Mouse (Mus musculus): ENCODE measurements around the gene Phlpp1. TPM values are rescaled to one million over a fixed set of nuclear protein-coding genes. Genes with fewer than 3 reads are reported as not detected.

Phlpp1 gene
- polyA plus RNA-seq, 1 experiment from 2014 or later = 6.5 TPM

DNA sequence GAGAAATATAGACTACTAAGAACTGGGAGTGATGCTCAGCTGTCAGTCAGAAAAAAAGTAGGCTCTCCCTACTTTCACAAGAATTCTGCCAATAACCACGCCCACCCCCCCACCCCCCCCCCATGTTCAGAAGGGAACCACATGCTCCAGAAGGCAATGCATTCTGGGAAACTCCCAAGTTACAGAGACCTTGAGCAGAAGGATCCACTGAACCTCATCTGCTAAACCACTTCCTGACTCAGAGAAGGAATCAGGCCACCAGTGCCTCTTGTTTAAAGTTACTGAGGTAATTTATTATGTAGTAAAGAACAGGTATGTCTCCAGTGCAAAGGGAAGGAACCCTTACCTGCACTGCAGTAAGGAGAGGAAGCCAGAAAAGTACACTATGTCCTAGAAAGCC, 26.5 kb upstream of the Phlpp1 start:
- Histone ChIP-seq H3K4me1 (ENCODE audit: control insufficient read depth, insufficient read depth, low read length) (no peaks in the 10 kb centered on the region), H3K9ac (ENCODE audit: low read length) (no peak overlapping the region), H3K4me2 (ENCODE audit: low read depth) (no peak overlapping the region), H3K9me3 (ENCODE audit: control insufficient read depth, low read length) (no peaks in the 10 kb centered on the region), H3K27ac (ENCODE audit: low read depth, low read length) (no peak overlapping the region), H3K36me3 (ENCODE audit: control insufficient read depth, insufficient read depth, low read length) (no peaks in the 10 kb centered on the region), H3K4me3 (ENCODE audit: low read depth, low read length) (no peak overlapping the region), H3K27me3 (ENCODE audit: control insufficient read depth, insufficient read depth, low read length) (no peaks in the 10 kb centered on the region)
- DNase-seq (ENCODE audit: low spot score) (no peak), ATAC-seq (ENCODE audit: insufficient read depth, low FRiP score, low TSS enrichment) (no peak)
- 50% methylated on average over 1 of the region's 1 CpGs for WGBS

DNA sequence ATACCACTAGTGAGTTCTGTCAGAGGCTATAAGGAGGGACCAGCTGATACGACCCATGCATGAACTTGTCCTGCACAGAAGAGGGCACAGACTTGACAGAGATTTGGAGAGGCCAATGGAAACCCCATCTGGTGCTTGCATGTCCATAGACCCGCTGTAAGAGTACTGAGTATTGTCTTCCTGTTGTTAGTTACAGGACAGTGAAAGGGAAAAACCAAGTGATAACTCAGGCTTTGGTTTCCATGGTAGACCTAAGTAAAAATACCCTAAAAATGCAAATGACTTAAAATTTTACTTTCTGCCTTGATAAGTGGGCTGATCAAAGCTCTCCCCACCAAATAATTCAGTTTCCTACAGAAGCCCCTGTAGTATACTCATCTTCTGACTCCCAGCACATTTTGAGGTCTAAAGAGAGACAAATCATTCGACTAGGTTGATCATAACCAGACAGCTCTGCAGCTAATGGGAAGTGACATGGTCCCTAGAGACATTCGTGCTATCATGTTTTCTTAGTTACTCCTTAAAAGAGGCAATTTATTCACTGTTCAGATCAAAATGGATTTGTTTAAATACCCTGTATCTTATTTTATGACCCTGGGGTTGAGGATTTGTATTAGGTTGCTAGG, 25.9 kb upstream of the Phlpp1 start:
- H3K4me1 ChIP-seq (ENCODE audit: control insufficient read depth, insufficient read depth, low read length) = no peaks in the 10 kb centered on the region
- DNase-seq (ENCODE audit: low spot score) (no peak), ATAC-seq (ENCODE audit: insufficient read depth, low FRiP score, low TSS enrichment) (no peak)
- no peak overlapping the region for H3K27ac ChIP-seq (ENCODE audit: low read depth, low read length)
- H3K4me2 ChIP-seq (ENCODE audit: low read depth) = no peak overlapping the region
- H3K9me3 ChIP-seq (ENCODE audit: control insufficient read depth, low read length) = no peaks in the 10 kb centered on the region
- H3K27me3 ChIP-seq (ENCODE audit: control insufficient read depth, insufficient read depth, low read length) = no peaks in the 10 kb centered on the region
- no peak overlapping the region for H3K4me3 ChIP-seq (ENCODE audit: low read depth, low read length)
- H3K36me3 ChIP-seq (ENCODE audit: control insufficient read depth, insufficient read depth, low read length) = no peaks in the 10 kb centered on the region
- no peak overlapping the region for H3K9ac ChIP-seq (ENCODE audit: low read length)
- 82% methylated on average over 4 of the region's 4 CpGs for WGBS

DNA sequence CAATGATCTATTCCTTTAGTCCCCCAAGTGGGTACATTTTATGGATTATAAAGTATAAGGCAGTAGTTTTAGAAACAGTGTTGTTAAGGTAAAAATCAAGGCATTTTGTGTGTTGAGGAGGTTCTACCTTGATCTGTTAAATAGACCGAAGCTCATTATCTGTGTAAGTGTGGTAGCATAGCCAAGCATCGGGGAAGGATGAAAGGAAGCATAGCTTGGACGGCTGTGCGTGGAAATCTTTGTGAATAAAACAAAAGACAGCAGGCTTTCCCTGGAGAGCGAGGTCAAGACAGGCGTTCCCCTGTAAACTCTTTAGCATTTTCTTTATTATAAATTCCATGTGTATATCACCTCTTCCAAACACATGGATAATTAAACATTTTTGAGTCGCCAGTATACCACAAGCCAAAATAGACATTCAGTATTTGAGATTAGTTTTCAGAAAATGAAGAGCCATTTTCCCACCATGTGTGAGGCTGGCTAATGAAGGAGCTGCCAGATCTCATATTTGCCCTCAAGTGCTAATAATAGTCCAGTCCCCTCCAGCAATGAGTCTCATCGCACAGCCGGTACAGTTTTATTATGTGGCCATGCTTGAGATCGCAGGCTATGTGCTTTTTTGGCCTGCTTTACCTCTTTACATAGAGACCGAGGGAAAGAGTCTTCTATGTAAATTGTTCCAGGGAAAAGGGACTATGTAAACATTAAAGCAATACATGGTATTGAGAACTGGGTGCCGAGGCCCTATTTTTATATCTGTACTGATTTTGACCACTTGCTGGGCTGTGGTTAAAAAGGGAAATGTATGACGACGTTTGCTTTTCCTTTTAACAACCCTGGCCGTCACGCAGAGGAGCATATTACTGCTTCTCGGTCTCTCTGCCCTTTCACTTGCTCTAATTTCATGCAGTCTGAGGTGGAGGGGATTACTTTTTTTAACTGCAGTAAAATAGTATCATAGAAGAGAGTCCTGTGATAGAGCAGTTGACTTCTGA, 22.9 kb upstream of the Phlpp1 start:
- Histone ChIP-seq H3K27ac (ENCODE audit: low read depth, low read length) (no peak overlapping the region), H3K4me1 (ENCODE audit: control insufficient read depth, insufficient read depth, low read length) (no peaks in the 10 kb centered on the region), H3K9me3 (ENCODE audit: control insufficient read depth, low read length) (no peaks in the 10 kb centered on the region), H3K9ac (ENCODE audit: low read length) (no peak overlapping the region), H3K27me3 (ENCODE audit: control insufficient read depth, insufficient read depth, low read length) (no peaks in the 10 kb centered on the region), H3K4me3 (ENCODE audit: low read depth, low read length) (no peak overlapping the region), H3K4me2 (ENCODE audit: low read depth) (no peak overlapping the region), H3K36me3 (ENCODE audit: control insufficient read depth, insufficient read depth, low read length) (no peaks in the 10 kb centered on the region)
- 73% methylated on average over 17 of the region's 17 CpGs for WGBS
- DNase-seq (ENCODE audit: low spot score) (no peak), ATAC-seq (ENCODE audit: insufficient read depth, low FRiP score, low TSS enrichment) (no peak)

DNA sequence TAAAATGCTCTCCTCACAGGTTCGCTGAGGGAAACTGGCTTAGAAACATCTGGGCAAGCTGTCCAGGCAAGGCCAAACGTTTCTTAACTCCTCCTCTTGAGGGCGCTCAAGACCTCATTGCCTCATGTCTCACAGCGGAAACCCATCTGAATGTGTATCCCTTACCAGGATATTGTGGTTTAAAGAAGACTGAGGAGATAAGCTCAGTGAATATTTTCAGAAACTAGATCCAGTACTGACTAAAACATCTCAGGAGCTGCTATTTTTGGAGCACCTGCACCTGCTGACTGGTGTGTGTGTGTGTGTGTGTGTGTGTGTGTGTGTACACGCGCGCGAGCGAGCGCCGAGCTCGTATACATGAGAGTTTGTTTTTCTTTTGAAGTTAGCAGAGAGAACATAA, 19.7 kb upstream of the Phlpp1 start:
- no peaks in the 10 kb centered on the region for H3K9me3 ChIP-seq (ENCODE audit: control insufficient read depth, low read length)
- 83% methylated on average over 12 of the region's 12 CpGs for WGBS
- no peak overlapping the region for H3K27ac ChIP-seq (ENCODE audit: low read depth, low read length)
- H3K4me3 ChIP-seq (ENCODE audit: low read depth, low read length) = no peak overlapping the region
- H3K27me3 ChIP-seq (ENCODE audit: control insufficient read depth, insufficient read depth, low read length) = no peaks in the 10 kb centered on the region
- no peaks in the 10 kb centered on the region for H3K4me1 ChIP-seq (ENCODE audit: control insufficient read depth, insufficient read depth, low read length)
- DNase-seq (ENCODE audit: low spot score) (no peak), ATAC-seq (ENCODE audit: insufficient read depth, low FRiP score, low TSS enrichment) (no peak)
- H3K36me3 ChIP-seq (ENCODE audit: control insufficient read depth, insufficient read depth, low read length) = no peaks in the 10 kb centered on the region
- H3K9ac ChIP-seq (ENCODE audit: low read length) = no peak overlapping the region
- no peak overlapping the region for H3K4me2 ChIP-seq (ENCODE audit: low read depth)

DNA sequence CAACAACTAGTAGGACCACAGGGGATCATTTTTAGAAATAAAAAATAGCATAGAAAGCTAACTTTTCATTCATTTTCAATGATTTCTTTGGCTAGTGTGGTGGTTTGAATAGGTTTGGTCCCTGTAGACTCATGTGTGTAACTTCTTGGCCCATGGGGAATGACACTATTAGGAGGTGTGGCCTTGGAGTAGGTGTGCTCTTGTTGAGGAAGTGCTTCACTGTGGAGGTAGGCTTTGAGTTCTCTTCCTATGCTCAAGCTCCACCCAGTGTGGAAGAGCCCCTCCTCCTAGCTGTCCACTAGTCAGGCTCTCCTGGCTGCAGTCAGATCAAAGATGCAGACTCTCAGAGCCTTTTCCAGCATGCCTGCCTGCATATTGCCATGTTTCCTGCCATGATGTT, 18.8 kb upstream of the Phlpp1 start:
- Histone ChIP-seq H3K4me2 (ENCODE audit: low read depth) (no peak overlapping the region), H3K4me1 (ENCODE audit: control insufficient read depth, insufficient read depth, low read length) (no peaks in the 10 kb centered on the region), H3K9me3 (ENCODE audit: control insufficient read depth, low read length) (no peaks in the 10 kb centered on the region), H3K27ac (ENCODE audit: low read depth, low read length) (no peak overlapping the region), H3K9ac (ENCODE audit: low read length) (no peak overlapping the region), H3K36me3 (ENCODE audit: control insufficient read depth, insufficient read depth, low read length) (no peaks in the 10 kb centered on the region), H3K27me3 (ENCODE audit: control insufficient read depth, insufficient read depth, low read length) (no peaks in the 10 kb centered on the region), H3K4me3 (ENCODE audit: low read depth, low read length) (no peak overlapping the region)
- ATAC-seq (ENCODE audit: insufficient read depth, low FRiP score, low TSS enrichment) = no peak
- DNase-seq (ENCODE audit: low spot score) = no peak

DNA sequence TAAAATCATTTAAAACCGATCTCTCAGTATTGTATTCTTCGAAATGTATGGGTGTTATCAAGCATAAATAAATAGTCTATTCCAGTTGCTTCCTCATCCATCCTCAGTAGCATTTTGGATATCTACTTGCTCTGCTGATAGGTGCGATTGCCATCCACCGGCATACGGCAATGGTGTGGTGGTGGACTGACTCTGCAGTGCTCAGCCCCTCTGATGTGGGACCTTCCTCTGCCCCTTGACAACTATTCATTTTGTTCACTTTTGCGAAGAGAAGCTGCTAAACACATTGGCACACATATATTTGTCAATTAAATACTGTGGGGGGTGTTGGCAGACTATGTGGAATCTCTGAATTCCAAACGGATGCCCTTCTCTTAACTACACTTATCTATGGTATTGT, 17.0 kb upstream of the Phlpp1 start:
- H3K36me3 ChIP-seq (ENCODE audit: control insufficient read depth, insufficient read depth, low read length) = no peaks in the 10 kb centered on the region
- no peak overlapping the region for H3K27ac ChIP-seq (ENCODE audit: low read depth, low read length)
- ATAC-seq (ENCODE audit: insufficient read depth, low FRiP score, low TSS enrichment) = no peak
- H3K9ac ChIP-seq (ENCODE audit: low read length) = no peak overlapping the region
- WGBS = 91% methylated on average over 7 of the region's 7 CpGs
- no peak overlapping the region for H3K4me3 ChIP-seq (ENCODE audit: low read depth, low read length)
- no peak for DNase-seq (ENCODE audit: low spot score)
- no peaks in the 10 kb centered on the region for H3K9me3 ChIP-seq (ENCODE audit: control insufficient read depth, low read length)
- H3K27me3 ChIP-seq (ENCODE audit: control insufficient read depth, insufficient read depth, low read length) = no peaks in the 10 kb centered on the region
- H3K4me1 ChIP-seq (ENCODE audit: control insufficient read depth, insufficient read depth, low read length) = no peaks in the 10 kb centered on the region
- H3K4me2 ChIP-seq (ENCODE audit: low read depth) = no peak overlapping the region

DNA sequence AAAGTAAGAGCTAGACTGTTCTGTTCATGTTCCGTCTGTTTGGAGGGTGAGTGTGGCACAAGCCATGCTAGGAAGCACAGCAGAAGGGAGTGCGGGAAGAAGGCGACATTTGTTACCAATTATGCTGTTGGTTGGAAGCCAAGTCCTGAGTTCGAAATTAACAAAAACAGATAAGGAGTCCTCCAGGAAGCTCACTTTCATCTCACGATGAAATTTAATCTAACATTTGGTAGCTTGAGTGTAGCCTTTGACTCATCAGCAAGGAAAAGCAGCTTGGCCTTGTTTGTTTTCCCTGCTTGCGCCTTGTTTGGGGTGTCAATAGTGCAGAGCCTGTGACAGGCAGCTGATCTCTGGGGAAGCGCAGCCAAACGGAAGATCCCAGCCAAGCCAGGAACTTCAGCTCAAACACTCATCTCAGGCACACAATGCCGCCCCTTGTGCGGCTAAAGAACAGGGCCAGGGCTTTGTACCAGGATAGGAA, 16.4 kb upstream of the Phlpp1 start:
- Histone ChIP-seq H3K9me3 (ENCODE audit: control insufficient read depth, low read length) (no peaks in the 10 kb centered on the region), H3K36me3 (ENCODE audit: control insufficient read depth, insufficient read depth, low read length) (no peaks in the 10 kb centered on the region), H3K9ac (ENCODE audit: low read length) (no peak overlapping the region), H3K27me3 (ENCODE audit: control insufficient read depth, insufficient read depth, low read length) (no peaks in the 10 kb centered on the region), H3K4me2 (ENCODE audit: low read depth) (no peak overlapping the region), H3K4me3 (ENCODE audit: low read depth, low read length) (no peak overlapping the region), H3K27ac (ENCODE audit: low read depth, low read length) (no peak overlapping the region), H3K4me1 (ENCODE audit: control insufficient read depth, insufficient read depth, low read length) (no peaks in the 10 kb centered on the region)
- no peak for ATAC-seq (ENCODE audit: insufficient read depth, low FRiP score, low TSS enrichment)
- no peak for DNase-seq (ENCODE audit: low spot score)
- 73% methylated on average over 10 of the region's 10 CpGs for WGBS

DNA sequence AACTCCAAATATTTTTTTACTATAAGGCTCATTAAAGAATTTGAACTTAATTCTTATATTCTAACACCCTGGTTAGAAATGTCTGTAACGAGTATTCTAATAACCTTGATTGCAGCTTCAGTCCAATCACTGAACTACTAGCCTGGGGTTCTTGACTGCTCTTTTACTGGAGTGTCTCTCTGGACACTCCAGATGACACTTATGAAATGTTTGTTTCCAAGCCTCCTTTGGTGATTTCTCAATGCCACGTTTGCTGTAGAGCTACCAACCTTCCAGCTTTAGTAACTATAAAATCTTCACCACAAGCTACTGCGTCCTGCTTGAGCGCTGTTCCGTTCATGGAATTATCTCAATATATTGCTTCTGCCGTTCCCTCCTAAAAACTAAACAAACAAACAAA, 15.8 kb upstream of the Phlpp1 start:
- WGBS = 85% methylated on average over 6 of the region's 6 CpGs
- no peaks in the 10 kb centered on the region for H3K4me1 ChIP-seq (ENCODE audit: control insufficient read depth, insufficient read depth, low read length)
- H3K4me2 ChIP-seq (ENCODE audit: low read depth) = no peak overlapping the region
- H3K4me3 ChIP-seq (ENCODE audit: low read depth, low read length) = no peak overlapping the region
- no peaks in the 10 kb centered on the region for H3K9me3 ChIP-seq (ENCODE audit: control insufficient read depth, low read length)
- H3K9ac ChIP-seq (ENCODE audit: low read length) = no peak overlapping the region
- DNase-seq (ENCODE audit: low spot score) (no peak), ATAC-seq (ENCODE audit: insufficient read depth, low FRiP score, low TSS enrichment) (no peak)
- no peaks in the 10 kb centered on the region for H3K36me3 ChIP-seq (ENCODE audit: control insufficient read depth, insufficient read depth, low read length)
- H3K27me3 ChIP-seq (ENCODE audit: control insufficient read depth, insufficient read depth, low read length) = no peaks in the 10 kb centered on the region
- no peak overlapping the region for H3K27ac ChIP-seq (ENCODE audit: low read depth, low read length)

Data from neural tube, embryonic 11.5 days (tissue).